Mouse (Mus musculus): ENCODE results near the gene Mrps21.
"Not testable (repeated sequence)": the region's sequence is repeated elsewhere in the genome, so short reads cannot be mapped to it uniquely, and the experiment has no call there.

GRCm38 (mm10) chr3:95858278-95858677 is 13.0 kb downstream of the Mrps21 start:
- not testable (repeated sequence) for TF ChIP-seq GATA1, TAL1 (IDR thresholded peaks at IDR 0.05; ENCODE audit: low read length)

All from erythroblast, embryonic 14.5 days (primary cell).